Mouse (Mus musculus) lung, adult 10 weeks (tissue): Measurements from ENCODE around the gene Casp7. TPM values are rescaled to one million over a fixed set of nuclear protein-coding genes. Genes with fewer than 3 reads are reported as not detected.

Source experiments
- polyA plus RNA-seq: library from polyadenylated mRNA; stranded (reverse); fragments of 350-450 nt; fragmentation: Illumina TruSeq; extraction: RNeasy Lipid Tissue Mini Kit (QIAGEN cat#74804); gene quantifications from one replicate; pipeline ENCODE4 v1.2.3, GENCODE M21; 2014; ENCODE audit warnings: low read depth, low replicate concordance; ENCODE audit not compliant: insufficient read depth

Casp7 gene
- polyA plus RNA-seq = 14.2 TPM

GRCm38 (mm10) chr19:56396669-56397621 is at the start of gene Casp7:
Casp7 (plus strand) TSS chr19:56397129.

DNA sequence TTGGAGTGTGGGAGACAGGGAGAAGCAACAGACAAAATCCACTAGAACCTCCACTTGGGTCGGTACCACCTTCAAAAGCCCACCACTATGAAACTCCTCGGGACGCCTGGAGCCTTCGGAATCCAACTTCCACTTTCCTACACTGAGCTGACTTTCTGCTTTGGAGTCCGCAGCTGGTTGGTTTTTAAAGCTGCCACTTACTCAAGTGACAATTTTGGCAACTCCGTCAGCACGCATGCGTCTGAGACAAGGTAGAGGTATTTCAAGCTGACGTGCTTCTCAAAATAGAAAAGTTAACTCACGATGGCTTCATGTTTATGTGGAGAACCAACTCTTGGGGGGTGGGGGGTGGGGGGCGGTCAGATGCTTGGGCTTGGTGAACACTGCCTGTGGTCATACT is 7.0 kb upstream of the Casp7 start, which contains the start of gene Nrap:
Gene Nrap (minus strand): TSS at position 159 of the 400 bp plus-strand sequence.

GRCm38 (mm10) chr19:56461522-56462101 is 64.7 kb downstream of the Casp7 start, which contains the start of gene Plekhs1:
Plekhs1 (plus strand) TSS chr19:56461640.

Other genes with a start within 250 kb of the Casp7 start
- gene Habp2, start 110.0 kb upstream of the Casp7 start, polyA plus RNA-seq = not detected
- gene Nrap, start 7.1 kb upstream of the Casp7 start, polyA plus RNA-seq = 0.87 TPM
- 0.15 TPM for gene Plekhs1, start 64.5 kb downstream of the Casp7 start, polyA plus RNA-seq
- gene Dclre1a, start 151.1 kb downstream of the Casp7 start, polyA plus RNA-seq = 4.0 TPM
- 16.5 TPM for gene Nhlrc2, start 151.1 kb downstream of the Casp7 start, polyA plus RNA-seq